Mouse (Mus musculus) forebrain, embryonic 16.5 days (tissue): ENCODE measurements at regions not wholly inside any gene's neighbourhood (a gene's known extent, or its start where the extent isn't known, plus 50 kb on each side); places are given as distances from the start of the nearest gene placed in this dataset.
A peak's percentile ranks its signal among the peaks of the same experiment; 100 is the strongest.

Source experiments
- ATAC-seq: fragments of 200-750 bp; cut with Nextera tagmentation; 2 replicates; pipeline ENCODE4 v1.8.0; 2017; ENCODE audit warnings: mild to moderate bottlenecking, moderate library complexity
- H3K27ac ChIP-seq: fragments of 300-500 bp; sonication (generic); 2 replicates; pipeline ENCODE4 v1.5.1; 2014; ENCODE audit warnings: low read length, control low read depth
- H3K27me3 ChIP-seq: fragments of 300-500 bp; sonication (generic); replicated peaks from 2 replicates; pipeline ENCODE4 v1.6.1; 2014; ENCODE audit warnings: low read length; ENCODE audit not compliant: control insufficient read depth, insufficient read depth
- H3K36me3 ChIP-seq: fragments of 300-500 bp; sonication (generic); 2 replicates; pipeline ENCODE4 v1.6.1; 2014; ENCODE audit not compliant: control insufficient read depth, insufficient read depth
- H3K4me1 ChIP-seq: fragments of 300-500 bp; sonication (generic); replicated peaks from 2 replicates; pipeline ENCODE4 v1.6.1; 2014; ENCODE audit warnings: low read length; ENCODE audit not compliant: control insufficient read depth, insufficient read depth
- H3K4me2 ChIP-seq: fragments of 300-500 bp; sonication (generic); 2 replicates; pipeline ENCODE4 v1.6.1; 2014; ENCODE audit warnings: mild to moderate bottlenecking, low read length, control low read depth
- H3K4me3 ChIP-seq: fragments of 300-500 bp; sonication (generic); replicated peaks from 2 replicates; pipeline ENCODE4 v1.5.1; 2014; ENCODE audit warnings: mild to moderate bottlenecking, low read length, control low read depth
- H3K9ac ChIP-seq: fragments of 300-500 bp; sonication (generic); replicated peaks from 2 replicates; pipeline ENCODE4 v1.6.1; 2014; ENCODE audit warnings: low read depth, low read length, control low read depth
- H3K9me3 ChIP-seq: fragments of 300-500 bp; sonication (generic); 2 replicates; pipeline ENCODE4 v1.6.1; 2016; ENCODE audit warnings: low read length; ENCODE audit not compliant: control insufficient read depth
- WGBS: fragments of 180-500 bp; shearing (Covaris S2); extraction: QIAGEN DNeasy Blood & Tissue Kit; methylation state at CpG from one replicate; pipeline ENCODE4 v1.1.7; 2014; 5-methylcytosine and 5-hydroxymethylcytosine counted together

DNA sequence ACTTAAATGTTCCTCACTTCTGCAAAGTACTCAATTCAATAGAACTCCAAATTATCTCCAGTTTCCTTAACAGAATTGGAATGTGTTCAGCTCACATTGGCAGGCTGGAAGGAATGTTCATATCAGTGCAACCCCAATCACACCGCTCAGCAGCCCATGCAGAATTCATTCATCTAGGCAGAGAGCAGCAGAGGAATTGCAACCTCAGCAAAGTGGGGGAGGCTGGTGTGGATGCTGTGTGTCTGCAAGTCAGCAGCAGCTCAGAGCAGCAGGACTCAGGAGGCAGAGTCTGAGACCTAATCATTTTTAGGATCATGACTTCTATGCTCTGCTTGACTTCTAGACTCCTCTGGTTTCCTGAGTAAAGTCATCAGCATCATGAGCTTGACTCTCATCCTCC lies 100.7 kb upstream of the Chrna7 start:
- Histone ChIP-seq H3K4me3 (no peak overlapping the region), H3K27me3 (no peaks in the 10 kb centered on the region), H3K4me2 (no peak overlapping the region), H3K9me3 (no peaks in the 10 kb centered on the region), H3K9ac (no peak overlapping the region), H3K36me3 (no peaks in the 10 kb centered on the region), H3K27ac (no peak overlapping the region), H3K4me1 (no peaks in the 10 kb centered on the region)
- ATAC-seq: peak; percentile 20; the same call in 1 of the 2 replicates
- WGBS: 57% methylated on average over 1 of the region's 1 CpGs

DNA sequence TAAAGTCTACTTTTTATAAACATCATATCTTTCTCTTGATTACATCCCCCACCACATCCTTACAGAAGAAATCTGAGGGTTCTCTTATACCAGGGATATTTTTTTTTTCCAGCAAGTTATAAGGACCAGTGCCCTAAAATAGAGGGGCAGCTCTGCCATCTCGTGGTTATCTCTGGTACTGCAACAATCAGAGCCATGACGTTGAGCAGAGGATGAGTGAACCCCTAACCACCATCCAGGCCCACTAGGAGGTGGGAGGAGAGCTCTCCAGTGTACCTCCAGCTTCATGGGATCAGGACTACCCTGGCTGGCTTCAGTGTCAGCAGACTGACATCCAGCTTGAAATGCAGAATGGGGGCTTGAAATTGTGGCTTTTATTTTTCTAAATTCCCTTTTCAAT lies 107.2 kb upstream of the Chrna7 start:
- Histone ChIP-seq H3K4me1 (0 out of 2 replicates have a peak, but pooled peaks cover 4% of the 10 kb centered on the region), H3K9ac (no peak overlapping the region), H3K36me3 (no peaks in the 10 kb centered on the region), H3K4me2 (no peak overlapping the region), H3K27ac (no peak overlapping the region), H3K27me3 (no peaks in the 10 kb centered on the region), H3K9me3 (no peaks in the 10 kb centered on the region), H3K4me3 (no peak overlapping the region)
- 1% methylated on average over 2 of the region's 2 CpGs for WGBS
- peak; percentile 54 for ATAC-seq

DNA sequence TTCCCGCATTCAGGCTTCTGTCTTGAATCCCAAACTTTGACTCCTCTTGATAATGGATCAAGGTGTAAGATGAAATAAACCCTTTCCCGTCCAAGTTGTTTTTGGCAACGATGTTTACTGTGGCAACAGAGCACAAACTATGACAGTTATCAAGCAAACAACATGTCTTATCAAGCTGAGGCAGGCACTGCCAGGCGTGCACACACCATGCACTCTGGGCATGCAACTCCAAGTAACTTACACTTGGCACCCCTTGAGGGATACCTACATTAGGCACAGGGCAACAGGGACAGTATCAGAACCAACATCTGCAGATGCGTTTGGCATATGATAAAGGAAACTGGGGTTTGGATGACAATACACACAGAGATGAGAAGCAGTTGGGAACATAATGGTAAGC lies 108.8 kb upstream of the Chrna7 start:
- no peak overlapping the region for H3K4me3 ChIP-seq
- H3K4me2 ChIP-seq: no peak overlapping the region
- H3K9ac ChIP-seq: no peak overlapping the region
- H3K36me3 ChIP-seq: no peaks in the 10 kb centered on the region
- H3K27ac ChIP-seq: no peak overlapping the region
- no peaks in the 10 kb centered on the region for H3K27me3 ChIP-seq
- H3K9me3 ChIP-seq: no peaks in the 10 kb centered on the region
- 82% methylated on average over 5 of the region's 5 CpGs for WGBS
- 0 out of 2 replicates have a peak, but pooled peaks have one; percentile 11 for ATAC-seq
- 0 out of 2 replicates have a peak, but pooled peaks cover 4% of the 10 kb centered on the region for H3K4me1 ChIP-seq

DNA sequence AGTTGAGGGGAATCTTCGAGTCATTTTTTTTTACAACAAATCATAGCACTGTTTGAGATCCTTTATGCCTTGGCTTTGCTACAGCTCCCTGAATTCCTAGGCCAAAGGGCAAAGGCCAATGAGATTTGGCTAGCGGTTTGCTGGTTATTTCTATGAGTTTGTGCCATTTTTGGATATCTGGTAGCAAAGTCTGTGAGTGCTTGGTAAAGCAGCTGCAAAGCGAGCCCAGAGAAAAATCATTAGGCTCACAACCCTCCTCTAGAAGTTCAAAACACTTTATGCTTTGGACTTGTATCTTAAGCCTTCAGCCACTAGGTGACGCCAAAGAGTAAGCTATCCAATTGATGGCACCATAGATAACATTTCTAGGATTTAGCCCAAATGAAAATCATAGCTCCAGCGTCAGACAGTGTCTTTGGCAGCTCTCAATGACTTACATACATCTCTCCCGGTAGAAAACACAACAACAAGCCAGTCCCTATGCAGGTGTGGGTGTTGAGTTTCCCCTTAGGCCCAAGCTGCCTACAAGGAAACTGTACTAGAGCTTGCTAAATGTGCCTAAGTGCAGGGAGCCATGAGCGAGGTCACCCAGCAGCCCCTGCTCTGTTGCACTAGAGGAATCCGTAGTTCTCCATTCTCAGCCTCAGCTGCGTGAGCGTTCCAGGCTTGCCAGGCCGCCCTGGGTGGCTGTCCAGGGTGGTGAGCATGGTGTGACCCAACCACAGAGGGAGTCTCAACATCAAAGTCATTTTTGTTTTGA lies 109.8 kb upstream of the Chrna7 start:
- WGBS: 28% methylated on average over 11 of the region's 11 CpGs
- Histone ChIP-seq H3K36me3 (no peaks in the 10 kb centered on the region), H3K27me3 (no peaks in the 10 kb centered on the region), H3K27ac (no peak overlapping the region), H3K4me3 (no peak overlapping the region), H3K9me3 (no peaks in the 10 kb centered on the region), H3K9ac (no peak overlapping the region), H3K4me2 (no peak overlapping the region), H3K4me1 (0 out of 2 replicates have a peak, but pooled peaks cover 4% of the 10 kb centered on the region)
- ATAC-seq: peak; percentile 64

DNA sequence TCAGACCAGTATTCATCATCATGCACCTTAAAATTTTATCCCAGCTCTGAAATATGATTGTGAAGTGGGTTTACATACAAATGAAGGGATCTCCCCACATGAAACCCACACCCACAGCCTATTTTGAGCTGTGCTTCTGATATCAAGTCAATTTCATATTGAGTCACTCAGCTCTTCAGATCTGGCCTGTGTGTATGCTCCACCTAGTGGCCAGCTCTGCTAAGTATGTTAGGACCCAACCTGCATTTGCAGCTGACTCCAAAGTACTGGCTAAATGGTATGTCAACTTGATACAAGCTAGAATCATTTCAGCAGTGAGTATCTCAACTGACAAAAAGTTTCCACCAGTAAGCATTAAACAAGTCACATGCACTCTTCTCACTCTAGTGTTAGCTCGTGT lies 109.4 kb upstream of the Otud7a start:
- no peak overlapping the region for H3K4me2 ChIP-seq
- no peak overlapping the region for H3K9ac ChIP-seq
- 40% methylated on average over 1 of the region's 1 CpGs for WGBS
- peak; percentile 62; the same call in 1 of the 2 replicates for ATAC-seq
- H3K27ac ChIP-seq: no peak overlapping the region
- no peaks in the 10 kb centered on the region for H3K27me3 ChIP-seq
- H3K9me3 ChIP-seq: no peaks in the 10 kb centered on the region
- no peaks in the 10 kb centered on the region for H3K4me1 ChIP-seq
- H3K36me3 ChIP-seq: no peaks in the 10 kb centered on the region
- H3K4me3 ChIP-seq: no peak overlapping the region

DNA sequence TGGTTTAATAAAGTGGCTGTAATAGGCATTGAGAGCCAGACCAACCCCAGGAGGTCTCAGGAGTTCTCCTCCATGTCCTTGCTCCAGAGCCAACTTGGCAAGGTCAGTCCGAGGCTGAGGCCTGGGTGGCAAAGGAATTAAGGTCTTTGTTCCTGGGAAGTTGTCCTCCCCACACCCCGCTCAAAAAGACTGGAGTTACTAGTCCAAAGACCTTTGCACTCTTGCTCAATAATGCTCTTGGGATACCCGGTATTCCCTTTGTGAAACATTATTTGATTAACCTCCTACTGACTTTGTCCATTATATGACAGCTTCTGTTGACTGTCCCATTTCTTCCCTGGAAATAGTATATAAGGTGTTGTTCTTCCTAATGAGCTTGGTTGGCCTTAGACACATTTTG lies 108.5 kb upstream of the Otud7a start:
- no peaks in the 10 kb centered on the region for H3K27me3 ChIP-seq
- WGBS: 70% methylated on average over 3 of the region's 3 CpGs

DNA sequence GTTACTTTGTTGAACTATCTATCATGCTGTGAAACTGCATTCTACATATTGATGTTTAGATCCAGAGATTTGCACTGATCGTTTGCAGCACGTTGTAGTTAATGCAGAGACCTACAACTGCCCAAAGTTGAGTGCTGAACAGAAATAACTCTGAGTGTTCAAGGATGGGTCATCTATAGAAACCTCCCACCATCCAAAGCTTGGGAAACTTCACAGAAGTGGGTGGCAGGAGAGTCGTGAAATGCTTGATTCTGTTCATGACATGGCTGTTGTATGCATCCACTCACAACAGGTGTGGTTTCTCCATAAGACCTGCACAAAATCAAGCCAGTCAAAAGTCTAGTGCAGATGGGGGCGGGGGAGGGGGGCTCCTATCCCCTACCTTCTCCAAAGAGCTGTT lies 102.8 kb upstream of the Otud7a start:
- ATAC-seq: no peak
- H3K9ac ChIP-seq: no peak overlapping the region
- WGBS: 75% methylated on average over 4 of the region's 4 CpGs
- no peaks in the 10 kb centered on the region for H3K36me3 ChIP-seq
- H3K4me3 ChIP-seq: no peak overlapping the region
- H3K9me3 ChIP-seq: no peaks in the 10 kb centered on the region
- H3K4me1 ChIP-seq: no peaks in the 10 kb centered on the region
- H3K27me3 ChIP-seq: no peaks in the 10 kb centered on the region
- no peak overlapping the region for H3K27ac ChIP-seq
- no peak overlapping the region for H3K4me2 ChIP-seq

More for the DNA sequence above, 108.5 kb upstream of the Otud7a start:
- H3K9me3 ChIP-seq: no peaks in the 10 kb centered on the region
- H3K4me1 ChIP-seq: no peaks in the 10 kb centered on the region
- H3K4me3 ChIP-seq: no peak overlapping the region
- no peaks in the 10 kb centered on the region for H3K36me3 ChIP-seq
- no peak for ATAC-seq
- H3K9ac ChIP-seq: no peak overlapping the region
- H3K4me2 ChIP-seq: no peak overlapping the region
- no peak overlapping the region for H3K27ac ChIP-seq

DNA sequence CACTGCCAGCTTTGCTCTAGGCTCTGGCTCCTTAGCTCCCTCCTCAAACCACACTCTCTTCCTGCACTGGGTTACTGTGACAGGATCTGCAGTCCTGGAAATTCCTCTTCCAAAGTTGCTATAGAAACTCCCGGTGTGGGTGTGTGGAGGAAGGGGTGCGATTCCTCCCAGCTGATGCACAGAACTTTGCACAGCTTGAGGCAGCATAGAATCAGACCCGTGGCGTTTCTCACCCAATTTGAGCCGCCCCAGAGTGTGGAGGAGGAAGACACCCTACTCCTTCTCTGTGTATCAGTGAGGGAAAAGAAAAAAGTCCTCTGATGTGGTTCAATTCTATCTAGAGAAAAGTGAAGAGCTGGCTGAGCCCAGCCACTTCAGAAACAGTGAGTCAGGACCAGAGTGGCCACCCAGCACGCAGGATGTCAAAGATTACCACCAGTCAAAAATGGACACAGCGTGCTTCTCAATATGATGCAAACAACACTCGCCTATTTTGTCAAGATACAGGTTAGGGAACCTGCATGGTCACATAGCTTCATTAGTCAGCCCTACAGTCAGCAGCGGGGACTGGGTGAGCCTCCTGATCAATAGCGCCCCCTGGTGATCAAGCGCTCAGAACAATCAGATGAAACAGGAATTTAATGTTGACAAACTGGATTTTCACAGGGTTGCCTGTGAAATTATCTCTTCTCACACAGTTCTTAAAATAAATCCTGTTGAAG lies 98.7 kb upstream of the Otud7a start:
- Histone ChIP-seq H3K9me3 (no peaks in the 10 kb centered on the region), H3K4me3 (no peak overlapping the region), H3K27ac (no peak overlapping the region), H3K4me1 (no peaks in the 10 kb centered on the region), H3K27me3 (no peaks in the 10 kb centered on the region), H3K4me2 (no peak overlapping the region), H3K36me3 (no peaks in the 10 kb centered on the region), H3K9ac (no peak overlapping the region)
- peak; percentile 59; the same call in 1 of the 2 replicates for ATAC-seq
- 36% methylated on average over 11 of the region's 11 CpGs for WGBS

DNA sequence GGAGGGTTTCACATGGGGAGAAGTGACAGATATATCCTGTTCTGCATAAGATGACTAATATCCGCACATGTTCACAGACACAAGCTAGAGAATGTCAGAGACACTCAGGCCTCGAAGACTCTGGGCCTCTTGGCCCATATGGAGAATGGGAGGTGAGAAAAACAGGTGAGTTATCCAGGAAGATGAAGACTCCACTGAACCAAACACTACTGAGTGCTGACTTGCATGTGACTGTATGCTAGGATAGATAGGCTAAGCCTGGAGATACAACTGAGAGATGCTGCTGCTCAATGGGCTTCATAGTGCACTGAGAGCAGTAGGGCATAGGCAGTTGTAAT lies 98.2 kb upstream of the Otud7a start:
- no peaks in the 10 kb centered on the region for H3K9me3 ChIP-seq
- H3K4me3 ChIP-seq: no peak overlapping the region
- H3K27ac ChIP-seq: no peak overlapping the region
- no peaks in the 10 kb centered on the region for H3K27me3 ChIP-seq
- no peaks in the 10 kb centered on the region for H3K36me3 ChIP-seq
- H3K4me1 ChIP-seq: no peaks in the 10 kb centered on the region
- no peak for ATAC-seq
- H3K9ac ChIP-seq: no peak overlapping the region
- no peak overlapping the region for H3K4me2 ChIP-seq
- WGBS: 90% methylated on average over 2 of the region's 2 CpGs
